Mouse (Mus musculus) layer of hippocampus, adult 9-11 months (tissue): ENCODE data around the gene Tmx4.
A peak's percentile ranks its signal among the peaks of the same experiment; 100 is the strongest.
"Not testable (repeated sequence)": the region's sequence is repeated elsewhere in the genome, so short reads cannot be mapped to it uniquely, and the experiment has no call there.

ENCODE experiments used
- DNase-seq: peaks from one replicate; pipeline ENCODE4 v3.0.0; 2022

Gene Tmx4

GRCm38 (mm10) chr2:134643514-134644300 lies at the start of gene Tmx4:
Gene Tmx4, minus strand, starts transcription at chr2:134644145.
- peak; percentile 99 for DNase-seq

GRCm38 (mm10) chr2:134692125-134692524 lies 48.2 kb upstream of the Tmx4 start:
- DNase-seq: no peak

GRCm38 (mm10) chr2:134691055-134691454 lies 47.1 kb upstream of the Tmx4 start:
- DNase-seq: peak; percentile 13

- DNase-seq: no peak
These were observed 38.4 kb upstream of the Tmx4 start for GRCm38 (mm10) chr2:134682326-134682725.

GRCm38 (mm10) chr2:134681271-134681961 lies 37.5 kb upstream of the Tmx4 start:
- peak; percentile 22 for DNase-seq

- DNase-seq: no peak
These were observed 35.6 kb upstream of the Tmx4 start for GRCm38 (mm10) chr2:134679567-134679966.

GRCm38 (mm10) chr2:134675465-134675864 lies 31.5 kb upstream of the Tmx4 start:
- DNase-seq: no peak

- peak; percentile 37 for DNase-seq
These were observed 29.7 kb upstream of the Tmx4 start for GRCm38 (mm10) chr2:134673604-134674003.

- no peak for DNase-seq
These were observed 12.5 kb upstream of the Tmx4 start for GRCm38 (mm10) chr2:134656477-134656876.

- no peak for DNase-seq
These were observed 10.7 kb upstream of the Tmx4 start for GRCm38 (mm10) chr2:134654668-134655067.

- no peak for DNase-seq
These were observed 8.8 kb upstream of the Tmx4 start for GRCm38 (mm10) chr2:134652759-134653158.

GRCm38 (mm10) chr2:134648999-134649398 lies 5.1 kb upstream of the Tmx4 start:
- DNase-seq: peak; percentile 42

GRCm38 (mm10) chr2:134645752-134646151 lies 1.8 kb upstream of the Tmx4 start:
- DNase-seq: no peak

GRCm38 (mm10) chr2:134645166-134645565 lies 1.2 kb upstream of the Tmx4 start:
- DNase-seq: no peak

GRCm38 (mm10) chr2:134644301-134644912 lies 462 bp upstream of the Tmx4 start:
- no peak for DNase-seq

GRCm38 (mm10) chr2:134642377-134642776 lies 1.6 kb downstream of the Tmx4 start:
- DNase-seq: no peak

- no peak for DNase-seq
These were observed 2.6 kb downstream of the Tmx4 start for GRCm38 (mm10) chr2:134641372-134641771.

GRCm38 (mm10) chr2:134640398-134640797 lies 3.5 kb downstream of the Tmx4 start:
- no peak for DNase-seq

- not testable (repeated sequence) for DNase-seq
These were observed 15.4 kb downstream of the Tmx4 start for GRCm38 (mm10) chr2:134628541-134628940.

- DNase-seq: no peak
These were observed 39.0 kb downstream of the Tmx4 start for GRCm38 (mm10) chr2:134604935-134605334.

- no peak for DNase-seq
These were observed 52.8 kb downstream of the Tmx4 start for GRCm38 (mm10) chr2:134591081-134591694.

GRCm38 (mm10) chr2:134585243-134585642 lies 58.7 kb downstream of the Tmx4 start:
- DNase-seq: no peak

GRCm38 (mm10) chr2:134559422-134559821 lies 84.5 kb downstream of the Tmx4 start:
- DNase-seq: no peak
